ENCODE assay signal across 8 mouse cellular contexts in the genomic region with DNA sequence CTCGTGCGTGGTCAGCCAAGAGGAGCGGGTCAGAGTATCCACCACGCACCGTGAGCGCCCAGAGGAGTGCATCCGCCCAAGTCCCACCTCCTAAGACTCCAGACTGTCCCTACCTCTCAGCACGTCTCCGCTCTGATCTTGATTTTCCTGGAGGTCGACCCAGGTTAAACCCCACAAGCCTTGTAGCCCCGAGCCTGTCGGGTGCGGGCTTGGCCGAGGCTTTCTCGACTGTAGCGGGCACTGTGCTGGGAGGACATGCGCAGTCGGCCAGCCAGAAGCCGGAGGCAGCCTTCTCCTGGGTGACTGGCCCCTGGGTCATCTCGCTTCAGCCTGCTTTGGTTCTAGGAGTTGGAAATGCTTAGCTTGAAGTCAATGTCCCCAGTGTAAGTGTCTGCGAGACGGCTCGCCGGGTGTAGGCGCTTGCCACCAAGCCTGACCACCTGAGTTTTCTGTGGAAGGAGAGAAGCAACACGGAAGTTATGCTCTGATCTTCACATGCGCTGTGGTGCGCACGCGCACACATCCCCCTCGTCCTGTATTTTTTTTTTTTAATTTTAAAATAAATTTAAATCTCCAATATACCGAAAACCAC. TPM values are rescaled to one million over a fixed set of nuclear protein-coding genes. Genes with fewer than 3 reads are reported as not detected.
A peak's percentile ranks its signal among the peaks of the same experiment; 100 is the strongest.
DNase-seq lines count a peak whose midpoint lies in the region; TF ChIP-seq lines count a peak whose summit lies in the region.

No protein-coding gene starts in this region.

- TF ChIP-seq POLR2A in cortical plate, adult 2 months (IDR thresholded peaks at IDR 0.05; ENCODE audit: extremely low read depth, insufficient read depth, low read length): no peak
- TF ChIP-seq POLR2A in small intestine, adult 2 months (IDR thresholded peaks at IDR 0.05; ENCODE audit: low read depth, low read length): no peak

- peak overlapping the region; percentile 83 for H3K4me3 ChIP-seq in E14TG2a.4 (replicated peaks; ENCODE audit: low read length)
- peak overlapping the region; percentile 45 for H3K4me3 ChIP-seq in cortical plate, adult 2 months (ENCODE audit: insufficient read depth, low read length)
- H3K4me3 ChIP-seq in midbrain, embryonic 10.5 days: peak overlapping the region; percentile 62
- H3K4me3 ChIP-seq in small intestine, adult 2 months (ENCODE audit: low read depth, low read length): peak overlapping the region; percentile 56

- H3K9me3 ChIP-seq in E14TG2a.4 (ENCODE audit: low read length): no peaks in the 10 kb centered on the region
- no peaks in the 10 kb centered on the region for H3K9me3 ChIP-seq in midbrain, embryonic 10.5 days (replicated peaks)

- intact Hi-C loops in heart, postnatal 14 days (cut with DNase I): loop anchor here (2.0 to 10.0 kb wide), 3 partner anchors 95 to 355 kb away; a partner anchor contains a TSS

- no peak for TF ChIP-seq CTCF in E14TG2a.4 (conservative IDR thresholded peaks at IDR 0.05; ENCODE audit: low read length)
- TF ChIP-seq CTCF in cortical plate, adult 2 months (IDR thresholded peaks at IDR 0.05; ENCODE audit: extremely low read depth, insufficient read depth, low read length): no peak
- TF ChIP-seq CTCF in small intestine, adult 2 months (IDR thresholded peaks at IDR 0.05; ENCODE audit: extremely low read depth, insufficient read length, insufficient replicate concordance, low read depth, low read length): no peak

- H3K27me3 ChIP-seq in E14TG2a.4 (ENCODE audit: insufficient read depth, low read length): peaks cover 7% of the 10 kb centered on the region; the same call in 1 of the 2 replicates
- H3K27me3 ChIP-seq in midbrain, embryonic 10.5 days (ENCODE audit: low read depth, poor library complexity, severe bottlenecking): peaks cover 26% of the 10 kb centered on the region
- H3K27me3 ChIP-seq in small intestine, adult 2 months (ENCODE audit: control insufficient read depth, insufficient read depth, low read length): no peaks in the 10 kb centered on the region

- 17% methylated on average over 32 of the region's 32 CpGs for WGBS in midbrain, embryonic 10.5 days
- WGBS in small intestine, adult 2 months: 29% methylated on average over 32 of the region's 32 CpGs

- peak; percentile 47 to 69 for DNase-seq in adrenal gland, adult (ENCODE audit: inconsistent age in 2 of 2, low spot score in 1 of 2)
- DNase-seq in adrenal gland, postnatal 4 days (ENCODE audit: low spot score in 2 of 2): no peak
- DNase-seq in heart, postnatal 14 days: peak; percentile 14 to 16
- peak; percentile 12 for DNase-seq in layer of hippocampus, adult 9-11 months
- DNase-seq in midbrain, embryonic 10.5 days (ENCODE audit: low spot score): peak; percentile 62

- no peaks in the 10 kb centered on the region for H3K36me3 ChIP-seq in E14TG2a.4 (ENCODE audit: insufficient read depth, low read length)
- H3K36me3 ChIP-seq in midbrain, embryonic 10.5 days: no peaks in the 10 kb centered on the region
- H3K36me3 ChIP-seq in small intestine, adult 2 months (ENCODE audit: control insufficient read depth, insufficient read depth, low read length): no peaks in the 10 kb centered on the region

- no peak overlapping the region for H3K27ac ChIP-seq in cortical plate, adult 2 months (ENCODE audit: insufficient read depth, low read length)
- peak overlapping the region; percentile 10; the same call in 1 of the 2 replicates for H3K27ac ChIP-seq in midbrain, embryonic 10.5 days (replicated peaks)
- peak overlapping the region; percentile 20; the same call in 1 of the 2 replicates for H3K27ac ChIP-seq in small intestine, adult 2 months (ENCODE audit: insufficient read depth, low read depth, low read length)

- H3K4me1 ChIP-seq in E14TG2a.4 (replicated peaks; ENCODE audit: low read depth, low read length): peaks cover 70% of the 10 kb centered on the region
- no peaks in the 10 kb centered on the region for H3K4me1 ChIP-seq in cortical plate, adult 2 months (ENCODE audit: control insufficient read depth, insufficient read depth, low read length)
- H3K4me1 ChIP-seq in midbrain, embryonic 10.5 days: peaks cover 19% of the 10 kb centered on the region
- H3K4me1 ChIP-seq in small intestine, adult 2 months (ENCODE audit: control insufficient read depth, insufficient read depth, insufficient read length, low read length): peaks cover 23% of the 10 kb centered on the region

RNA-seq across cellular contexts. Expression of a gene that starts 50.2 kb away (rescaled TPM):
- 1 to 10 TPM in 1 of 2 experiments, under 1 TPM in 1; 0.65 to 2.1 TPM for total RNA-seq in adrenal gland, postnatal 4 days (2021)
- polyA plus RNA-seq in cortical plate, adult 2 months (2012; rRNA removed): 22.3 and 22.7 TPM in 2 replicates
- not detected for total RNA-seq in heart, postnatal 14 days (2021)
- polyA plus RNA-seq in midbrain, embryonic 10.5 days (2016; fragmentation: Nextera tagmentation; extraction: Ambion mirVana): 0.28 and 0.40 TPM in 2 replicates
- polyA plus RNA-seq in small intestine, adult 2 months (2012; rRNA removed): not detected in 2 replicates

Comparison
In these comparisons a context has a peak if more than half of its experiments do, and no peak if none do; other contexts are left out.
1. DNase-seq: peak in adrenal gland, adult (2 of 2), heart, postnatal 14 days (2 of 2), layer of hippocampus, adult 9-11 months (single experiment) and midbrain, embryonic 10.5 days (single experiment); none in adrenal gland, postnatal 4 days (0 of 2).
2. RNA of a gene that starts 50.2 kb away (polyA plus RNA-seq): 22.3 to 22.7 TPM in cortical plate, adult 2 months; 0.28 to 0.40 TPM in midbrain, embryonic 10.5 days and not detected in small intestine, adult 2 months; every median in the first group is over 10 times any median in the second.
3. Peak in every context shown above with its lines, with median percentiles within 50 percentile points of each other: H3K4me3 ChIP-seq.